Mouse (Mus musculus): Measurements from ENCODE around the gene H2-Q10. TPM values are rescaled to one million over a fixed set of nuclear protein-coding genes. Genes with fewer than 3 reads are reported as not detected.
A peak's percentile ranks its signal among the peaks of the same experiment; 100 is the strongest.
"Not testable (repeated sequence)": the region's sequence is repeated elsewhere in the genome, so short reads cannot be mapped to it uniquely, and the experiment has no call there.

H2-Q10 gene
- polyA plus RNA-seq, 1 experiment from 2014 or later, result 73.7 TPM

- H3K36me3 ChIP-seq (ENCODE audit: control insufficient read depth, insufficient read depth, low read length); H3K27ac ChIP-seq (ENCODE audit: low read depth, low read length); ATAC-seq (replicated peaks; ENCODE audit: low FRiP score); H3K9ac ChIP-seq (ENCODE audit: low read depth, low read length); H3K4me3 ChIP-seq (ENCODE audit: low read depth, low read length); DNase-seq (ENCODE audit: low spot score); H3K9me3 ChIP-seq (ENCODE audit: control insufficient read depth, low read length); H3K4me2 ChIP-seq; H3K4me1 ChIP-seq (replicated peaks; ENCODE audit: control insufficient read depth, insufficient read depth, low read length): not testable (repeated sequence)
- WGBS, result 75% methylated on average over 6 of the region's 6 CpGs
- peaks cover 21% of the 10 kb centered on the region for H3K27me3 ChIP-seq (replicated peaks; ENCODE audit: control insufficient read depth, insufficient read depth, low read length)
Observed at GRCm38 (mm10) chr17:35428883-35429282, 41.0 kb upstream of the H2-Q10 start.

- H3K9me3 ChIP-seq (ENCODE audit: control insufficient read depth, low read length); DNase-seq (ENCODE audit: low spot score); H3K27ac ChIP-seq (ENCODE audit: low read depth, low read length); H3K27me3 ChIP-seq (replicated peaks; ENCODE audit: control insufficient read depth, insufficient read depth, low read length); ATAC-seq (replicated peaks; ENCODE audit: low FRiP score); H3K36me3 ChIP-seq (ENCODE audit: control insufficient read depth, insufficient read depth, low read length); H3K4me3 ChIP-seq (ENCODE audit: low read depth, low read length); H3K4me1 ChIP-seq (replicated peaks; ENCODE audit: control insufficient read depth, insufficient read depth, low read length); H3K4me2 ChIP-seq; H3K9ac ChIP-seq (ENCODE audit: low read depth, low read length): not testable (repeated sequence)
- whole genome bisulfite sequencing, result 73% methylated on average over 6 of the region's 6 CpGs
Observed at GRCm38 (mm10) chr17:35430671-35431070, 39.2 kb upstream of the H2-Q10 start.

GRCm38 (mm10) chr17:35432167-35432566 is 37.7 kb upstream of the H2-Q10 start:
- not testable (repeated sequence) for H3K4me3 ChIP-seq (ENCODE audit: low read depth, low read length); H3K27ac ChIP-seq (ENCODE audit: low read depth, low read length); H3K4me1 ChIP-seq (replicated peaks; ENCODE audit: control insufficient read depth, insufficient read depth, low read length); H3K9me3 ChIP-seq (ENCODE audit: control insufficient read depth, low read length); ATAC-seq (replicated peaks; ENCODE audit: low FRiP score); H3K36me3 ChIP-seq (ENCODE audit: control insufficient read depth, insufficient read depth, low read length); H3K9ac ChIP-seq (ENCODE audit: low read depth, low read length); H3K4me2 ChIP-seq; H3K27me3 ChIP-seq (replicated peaks; ENCODE audit: control insufficient read depth, insufficient read depth, low read length); DNase-seq (ENCODE audit: low spot score)
- WGBS, result 82% methylated on average over 3 of the region's 3 CpGs

- H3K27me3 ChIP-seq (replicated peaks; ENCODE audit: control insufficient read depth, insufficient read depth, low read length), result peaks cover 17% of the 10 kb centered on the region
- not testable (repeated sequence) for H3K36me3 ChIP-seq (ENCODE audit: control insufficient read depth, insufficient read depth, low read length); H3K9ac ChIP-seq (ENCODE audit: low read depth, low read length); H3K9me3 ChIP-seq (ENCODE audit: control insufficient read depth, low read length); ATAC-seq (replicated peaks; ENCODE audit: low FRiP score); H3K4me2 ChIP-seq; H3K4me3 ChIP-seq (ENCODE audit: low read depth, low read length); H3K27ac ChIP-seq (ENCODE audit: low read depth, low read length); H3K4me1 ChIP-seq (replicated peaks; ENCODE audit: control insufficient read depth, insufficient read depth, low read length)
- WGBS, result 8% methylated on average over 8 of the region's 8 CpGs
- peak; percentile 46 for DNase-seq (ENCODE audit: low spot score)
Observed at GRCm38 (mm10) chr17:35434836-35435235, 35.1 kb upstream of the H2-Q10 start.

- H3K27me3 ChIP-seq (replicated peaks; ENCODE audit: control insufficient read depth, insufficient read depth, low read length), result peaks cover 23% of the 10 kb centered on the region
- H3K9me3 ChIP-seq (ENCODE audit: control insufficient read depth, low read length); H3K9ac ChIP-seq (ENCODE audit: low read depth, low read length); H3K4me1 ChIP-seq (replicated peaks; ENCODE audit: control insufficient read depth, insufficient read depth, low read length); H3K4me3 ChIP-seq (ENCODE audit: low read depth, low read length); H3K4me2 ChIP-seq; H3K36me3 ChIP-seq (ENCODE audit: control insufficient read depth, insufficient read depth, low read length); ATAC-seq (replicated peaks; ENCODE audit: low FRiP score); H3K27ac ChIP-seq (ENCODE audit: low read depth, low read length): not testable (repeated sequence)
- peak; percentile 29 for DNase-seq (ENCODE audit: low spot score)
- WGBS, result 71% methylated on average over 3 of the region's 3 CpGs
Observed at GRCm38 (mm10) chr17:35435577-35435976, 34.3 kb upstream of the H2-Q10 start.

- ATAC-seq (replicated peaks; ENCODE audit: low FRiP score), result not testable (repeated sequence)
Observed at GRCm38 (mm10) chr17:35437386-35437936, 32.4 kb upstream of the H2-Q10 start.

GRCm38 (mm10) chr17:35438395-35438794 is 31.5 kb upstream of the H2-Q10 start:
- not testable (repeated sequence) for H3K4me3 ChIP-seq (ENCODE audit: low read depth, low read length); H3K9me3 ChIP-seq (ENCODE audit: control insufficient read depth, low read length); H3K36me3 ChIP-seq (ENCODE audit: control insufficient read depth, insufficient read depth, low read length); H3K4me1 ChIP-seq (replicated peaks; ENCODE audit: control insufficient read depth, insufficient read depth, low read length); H3K9ac ChIP-seq (ENCODE audit: low read depth, low read length); H3K4me2 ChIP-seq; ATAC-seq (replicated peaks; ENCODE audit: low FRiP score); H3K27ac ChIP-seq (ENCODE audit: low read depth, low read length); DNase-seq (ENCODE audit: low spot score)
- peaks cover 21% of the 10 kb centered on the region for H3K27me3 ChIP-seq (replicated peaks; ENCODE audit: control insufficient read depth, insufficient read depth, low read length)
- WGBS, result 49% methylated on average over 1 of the region's 3 CpGs

More at GRCm38 (mm10) chr17:35437386-35437936, 32.4 kb upstream of the H2-Q10 start:
- DNase-seq (ENCODE audit: low spot score); H3K36me3 ChIP-seq (ENCODE audit: control insufficient read depth, insufficient read depth, low read length); H3K4me1 ChIP-seq (replicated peaks; ENCODE audit: control insufficient read depth, insufficient read depth, low read length); H3K9ac ChIP-seq (ENCODE audit: low read depth, low read length); H3K4me3 ChIP-seq (ENCODE audit: low read depth, low read length); H3K27ac ChIP-seq (ENCODE audit: low read depth, low read length); H3K9me3 ChIP-seq (ENCODE audit: control insufficient read depth, low read length); H3K4me2 ChIP-seq: not testable (repeated sequence)
- 65% methylated on average over 1 of the region's 1 CpGs for WGBS
- H3K27me3 ChIP-seq (replicated peaks; ENCODE audit: control insufficient read depth, insufficient read depth, low read length), result peaks cover 21% of the 10 kb centered on the region

GRCm38 (mm10) chr17:35438885-35439284 is 31.0 kb upstream of the H2-Q10 start, which contains the start of gene H2-Q7:
Gene H2-Q7, plus strand, starts transcription at chr17:35439155.
- Histone ChIP-seq H3K27me3 (replicated peaks; ENCODE audit: control insufficient read depth, insufficient read depth, low read length) (peaks cover 21% of the 10 kb centered on the region), H3K4me2 (peak within 1 kb of the TSS; percentile 63), H3K9ac (ENCODE audit: low read depth, low read length) (peak within 1 kb of the TSS; percentile 10; the same call in 1 of the 2 replicates), H3K4me3 (ENCODE audit: low read depth, low read length) (peak within 1 kb of the TSS; percentile 42)
- 6% methylated on average over 18 of the region's 18 CpGs for WGBS
- not testable (repeated sequence) for H3K36me3 ChIP-seq (ENCODE audit: control insufficient read depth, insufficient read depth, low read length); H3K4me1 ChIP-seq (replicated peaks; ENCODE audit: control insufficient read depth, insufficient read depth, low read length); H3K27ac ChIP-seq (ENCODE audit: low read depth, low read length); H3K9me3 ChIP-seq (ENCODE audit: control insufficient read depth, low read length)
- DNase-seq (ENCODE audit: low spot score) (peak; percentile 51), ATAC-seq (replicated peaks; ENCODE audit: low FRiP score) (peak; percentile 75)

GRCm38 (mm10) chr17:35439295-35439747 is 30.6 kb upstream of the H2-Q10 start:
- ATAC-seq (replicated peaks; ENCODE audit: low FRiP score), result peak; percentile 34; the same call in 1 of the 2 replicates
- not testable (repeated sequence) for H3K36me3 ChIP-seq (ENCODE audit: control insufficient read depth, insufficient read depth, low read length); H3K9me3 ChIP-seq (ENCODE audit: control insufficient read depth, low read length); DNase-seq (ENCODE audit: low spot score); H3K4me1 ChIP-seq (replicated peaks; ENCODE audit: control insufficient read depth, insufficient read depth, low read length); H3K27ac ChIP-seq (ENCODE audit: low read depth, low read length)
- peaks cover 21% of the 10 kb centered on the region for H3K27me3 ChIP-seq (replicated peaks; ENCODE audit: control insufficient read depth, insufficient read depth, low read length)
- H3K4me2 ChIP-seq, result peak overlapping the region; percentile 63
- peak overlapping the region; percentile 10; the same call in 1 of the 2 replicates for H3K9ac ChIP-seq (ENCODE audit: low read depth, low read length)
- 3% methylated on average over 41 of the region's 48 CpGs for WGBS
- H3K4me3 ChIP-seq (ENCODE audit: low read depth, low read length), result peak overlapping the region; percentile 42
